Mouse (Mus musculus) telencephalon, adult 2 months (tissue): Measurements from ENCODE around the gene Muc4.

ENCODE experiments used
- DNase-seq: peaks from one replicate; pipeline ENCODE4 v3.0.0-alpha.2; 2011; ENCODE audit warnings: low read depth, low spot score

Gene Muc4

DNA sequence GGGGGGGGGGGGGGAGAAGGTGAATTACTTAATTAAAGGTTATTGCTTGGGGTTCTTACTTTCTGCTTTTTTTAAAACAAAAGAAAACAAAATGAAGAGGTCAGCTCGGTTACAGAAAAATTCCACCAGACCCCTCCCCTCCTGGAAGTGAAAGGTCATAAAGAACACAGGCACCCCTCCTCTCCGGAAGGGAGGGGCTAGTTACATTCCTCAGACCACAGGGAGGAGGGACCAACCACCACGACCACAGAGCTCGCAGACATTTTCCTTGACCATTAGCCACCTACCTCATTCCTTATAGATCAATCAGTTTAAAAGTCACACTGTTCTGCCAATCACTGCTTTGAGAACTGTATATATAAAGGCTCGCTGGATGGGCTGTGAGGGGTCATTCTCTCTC, 68.2 kb downstream of the Muc4 start:
- DNase-seq: no peak

- DNase-seq: no peak
Measured at GRCm38 (mm10) chr16:32805151-32805550, 69.5 kb downstream of the Muc4 start.

DNA sequence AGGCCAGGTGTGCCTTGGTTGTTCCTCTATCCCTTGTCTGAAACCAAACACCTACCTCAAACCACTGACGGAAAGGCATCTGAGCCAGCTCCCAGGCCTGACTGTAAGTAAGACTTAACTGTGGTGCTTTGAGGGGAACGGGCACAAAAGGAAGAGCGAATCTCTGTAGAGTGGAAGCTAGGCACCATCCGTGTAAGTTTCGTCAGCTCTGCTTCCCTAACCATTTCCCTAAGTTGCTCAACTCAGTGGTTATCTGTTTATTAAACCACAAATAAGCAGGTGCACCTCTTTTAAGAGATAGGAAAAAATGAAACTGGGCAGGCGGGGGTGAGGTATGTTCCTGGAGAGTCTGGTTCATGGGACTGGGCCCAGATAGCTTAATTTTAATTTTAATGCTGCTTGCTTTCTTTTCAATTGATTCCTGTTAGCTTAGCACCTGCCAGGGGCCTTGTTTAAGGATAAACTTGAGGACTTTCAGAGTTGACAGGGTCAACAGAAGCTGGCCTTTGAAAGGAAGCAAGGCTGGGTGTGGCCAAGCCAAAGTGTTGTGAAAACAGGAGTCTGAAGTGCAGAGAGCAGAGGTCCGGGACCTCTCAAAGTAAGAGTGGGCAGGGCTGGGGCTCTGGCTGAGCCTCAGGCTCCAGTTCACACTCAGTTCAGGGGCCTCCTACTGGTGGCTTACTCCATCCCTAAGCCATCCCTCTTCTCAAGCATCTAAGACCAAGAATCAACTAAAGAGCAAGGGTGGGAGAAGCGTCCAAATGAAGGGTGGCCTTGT, 71.9 kb downstream of the Muc4 start:
- DNase-seq: no peak

GRCm38 (mm10) chr16:32810321-32810720, 74.6 kb downstream of the Muc4 start, which contains the start of gene Smbd1:
TSS of gene Smbd1 (minus strand) at chr16:32810477.
- no peak for DNase-seq

DNA sequence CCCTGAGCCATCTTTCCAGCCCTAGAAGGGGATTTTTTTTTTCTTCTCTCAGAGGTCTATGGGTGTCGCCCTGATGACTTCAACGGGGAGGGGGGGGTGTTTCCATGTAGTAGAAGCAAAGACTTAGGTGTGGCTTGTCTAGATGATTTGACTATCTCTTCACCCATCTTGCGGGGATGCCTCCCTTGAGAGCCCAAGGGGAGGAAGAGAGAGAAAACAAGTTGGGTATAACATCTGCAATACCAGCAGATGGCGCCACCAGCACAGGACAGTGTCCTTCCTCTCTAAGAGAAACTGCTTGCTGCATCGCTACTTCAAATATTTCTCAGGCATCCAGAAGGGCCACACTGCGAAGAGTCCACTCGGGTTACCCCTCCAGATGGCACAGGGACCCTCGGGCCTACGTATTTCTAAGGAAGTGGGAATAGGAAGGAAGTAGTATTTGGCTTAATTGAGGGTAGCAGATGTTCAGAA, 77.2 kb downstream of the Muc4 start:
- DNase-seq: peak; percentile 80

DNA sequence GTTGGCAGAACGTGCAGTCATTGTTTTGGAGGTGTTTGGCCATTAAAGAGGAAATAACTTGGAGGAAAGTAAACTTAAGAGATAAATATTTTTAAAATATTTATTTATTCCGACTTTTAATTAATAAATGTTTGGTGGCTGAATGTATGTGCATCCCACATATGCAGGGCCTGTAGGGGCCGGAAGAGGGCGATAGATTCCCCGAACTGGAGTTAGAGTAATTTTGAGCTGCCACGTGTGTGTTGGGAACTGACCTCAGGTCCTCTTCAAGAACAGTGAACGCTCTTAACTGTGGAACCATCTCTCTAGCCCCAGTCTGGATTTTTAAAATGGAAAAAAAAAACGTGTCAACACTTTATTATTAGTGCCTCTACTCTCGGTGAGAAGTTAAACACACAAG, 77.7 kb downstream of the Muc4 start:
- no peak for DNase-seq

DNA sequence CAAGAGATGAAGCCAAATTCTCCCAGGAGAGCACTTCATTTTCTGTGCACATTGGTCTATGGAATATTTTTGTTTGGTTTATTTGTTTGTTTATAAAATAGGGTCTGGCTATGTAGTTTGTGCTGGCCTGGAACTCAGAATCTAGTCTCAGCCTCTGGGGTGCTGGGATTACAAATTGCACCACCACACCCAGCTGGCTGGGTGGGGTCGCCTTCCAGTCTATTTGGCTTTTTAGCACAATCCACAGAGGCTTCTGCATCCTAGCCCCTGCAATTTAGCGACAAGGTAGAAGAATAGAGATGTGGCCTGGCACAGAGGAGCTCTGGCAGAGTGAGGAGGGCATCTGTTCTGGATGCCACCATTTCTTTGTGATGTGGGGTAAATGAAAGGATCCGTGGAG, 78.1 kb downstream of the Muc4 start:
- no peak for DNase-seq

DNA sequence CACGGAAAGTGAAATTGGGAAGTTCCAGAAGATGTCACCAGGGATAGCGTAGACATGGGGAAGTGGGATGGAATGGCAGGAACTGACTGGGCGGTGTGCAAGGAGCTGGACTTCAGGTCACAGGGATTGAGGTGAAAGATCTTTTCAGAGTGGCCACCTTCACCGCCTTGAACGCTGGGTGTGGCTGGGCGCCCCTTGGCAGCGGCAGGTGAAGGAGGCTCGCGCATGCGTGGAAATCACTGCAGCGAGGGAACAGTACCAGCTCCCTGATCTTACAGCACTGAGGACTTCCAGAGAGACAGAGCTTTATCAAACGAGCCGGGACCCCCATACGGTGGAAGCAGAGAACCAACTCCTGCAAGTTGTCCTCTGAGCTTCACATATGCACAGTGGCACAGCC, 78.9 kb downstream of the Muc4 start:
- DNase-seq: peak; percentile 16

- DNase-seq: no peak
Measured at GRCm38 (mm10) chr16:32815160-32815605, 79.5 kb downstream of the Muc4 start.

GRCm38 (mm10) chr16:32818036-32818435, 82.3 kb downstream of the Muc4 start:
- DNase-seq: no peak

GRCm38 (mm10) chr16:32818441-32818840, 82.8 kb downstream of the Muc4 start:
- DNase-seq: no peak

DNA sequence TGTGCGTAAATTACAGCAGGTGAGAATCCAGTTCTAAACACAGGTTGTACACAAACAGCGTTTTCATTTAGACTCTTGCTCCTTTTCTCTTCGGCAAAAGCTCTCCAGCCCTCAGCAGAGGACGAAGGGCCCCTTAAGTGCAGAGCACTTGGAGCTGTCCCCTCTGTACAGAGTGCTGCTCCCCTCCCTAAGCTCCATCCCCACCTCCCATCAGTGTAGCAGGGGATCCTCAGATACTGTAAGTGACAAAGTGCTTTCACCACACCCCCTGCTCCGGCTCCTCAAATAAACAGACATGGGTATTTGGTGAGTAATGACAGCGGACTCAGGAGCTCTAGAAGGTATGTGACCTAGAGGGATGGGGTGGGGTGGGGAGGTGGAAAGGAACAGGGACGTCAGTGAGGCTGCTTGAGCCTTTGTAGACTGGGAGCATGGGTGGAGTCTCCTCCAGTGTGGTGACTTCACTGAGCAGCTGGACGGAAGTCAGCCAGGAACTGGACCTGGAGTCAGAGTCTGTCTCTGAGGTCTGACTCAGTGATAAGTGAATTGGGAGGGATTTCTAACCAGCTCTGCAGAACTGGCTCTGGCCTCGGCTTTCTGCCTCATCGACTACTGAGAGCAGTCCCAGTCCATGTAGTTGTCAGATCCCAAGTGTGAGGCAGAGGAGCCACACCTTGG, 86.2 kb downstream of the Muc4 start:
- DNase-seq: no peak

DNA sequence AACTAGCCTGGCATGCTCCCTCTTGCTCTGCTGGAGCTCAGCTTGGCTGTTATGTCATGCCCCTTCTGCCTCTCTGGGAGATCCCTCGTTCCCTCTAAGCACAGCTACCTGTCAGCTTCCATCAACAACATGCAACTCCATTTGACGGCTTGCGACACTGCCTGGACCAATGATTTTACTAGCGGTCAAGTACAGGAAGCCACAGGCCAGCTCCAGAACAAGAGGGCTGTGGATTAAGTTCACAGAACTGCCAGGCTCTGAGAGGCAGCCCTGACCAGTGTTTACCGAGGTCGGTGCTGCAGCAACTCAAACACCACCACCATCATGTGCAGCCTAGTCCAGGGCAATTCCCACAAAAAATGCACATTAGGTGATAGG, 86.8 kb downstream of the Muc4 start:
- DNase-seq: no peak

DNA sequence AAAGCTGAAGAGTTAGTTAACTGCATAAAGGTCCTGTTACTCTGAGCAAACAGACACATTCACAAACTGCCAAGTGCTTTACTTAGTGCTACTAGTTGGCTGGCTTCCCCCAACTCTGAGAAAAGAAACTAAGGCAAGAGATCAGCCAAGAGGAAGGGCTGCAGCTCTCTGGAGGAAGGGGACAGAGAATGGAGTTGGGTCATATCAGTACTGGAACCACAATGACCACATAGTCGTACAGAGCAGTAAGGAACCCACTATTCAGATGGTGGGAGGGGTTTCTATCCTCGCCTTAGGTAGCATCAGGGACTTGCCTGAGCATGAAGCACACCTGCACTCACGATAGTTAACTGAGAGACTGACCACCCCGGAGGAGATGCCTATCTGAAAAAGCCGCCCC, 87.2 kb downstream of the Muc4 start:
- DNase-seq: no peak

DNA sequence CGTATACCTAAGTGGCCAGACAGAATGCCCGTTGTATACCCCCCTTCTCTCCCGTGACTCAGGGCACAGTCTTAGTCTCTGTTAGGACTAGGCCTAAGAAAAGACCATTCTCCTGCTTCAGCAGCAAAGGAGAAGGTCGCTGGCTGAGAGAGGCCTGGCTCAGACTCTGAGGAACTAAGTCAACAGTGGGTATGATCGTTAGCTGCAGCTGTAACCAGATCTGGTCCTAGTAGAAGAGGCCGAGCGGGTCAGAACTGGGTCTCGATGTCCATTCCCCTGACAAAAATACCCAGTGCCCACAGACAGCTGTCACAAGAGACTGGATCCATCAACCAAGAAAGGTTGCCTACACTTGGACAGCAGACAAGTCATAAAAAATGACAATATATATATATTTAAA, 87.8 kb downstream of the Muc4 start:
- DNase-seq: no peak

DNA sequence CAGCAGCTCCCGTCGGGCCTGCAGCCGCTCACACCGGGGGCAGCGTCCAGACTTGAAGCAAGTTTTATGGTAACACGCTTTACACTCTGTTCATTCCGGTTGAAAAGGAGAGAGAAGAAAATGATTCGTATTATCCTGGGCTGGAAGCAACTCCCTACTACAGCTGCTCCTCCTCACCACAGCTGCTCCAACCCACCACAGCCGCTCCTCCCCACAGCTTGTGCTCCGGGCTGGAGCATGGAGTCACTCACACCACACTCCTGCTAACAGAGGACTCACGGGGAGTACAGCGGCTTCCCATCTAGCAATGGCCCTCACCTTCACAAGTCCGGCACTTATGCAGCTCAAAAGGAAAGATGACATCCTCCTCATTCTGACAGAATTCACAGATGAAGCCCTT, 88.4 kb downstream of the Muc4 start:
- no peak for DNase-seq

DNA sequence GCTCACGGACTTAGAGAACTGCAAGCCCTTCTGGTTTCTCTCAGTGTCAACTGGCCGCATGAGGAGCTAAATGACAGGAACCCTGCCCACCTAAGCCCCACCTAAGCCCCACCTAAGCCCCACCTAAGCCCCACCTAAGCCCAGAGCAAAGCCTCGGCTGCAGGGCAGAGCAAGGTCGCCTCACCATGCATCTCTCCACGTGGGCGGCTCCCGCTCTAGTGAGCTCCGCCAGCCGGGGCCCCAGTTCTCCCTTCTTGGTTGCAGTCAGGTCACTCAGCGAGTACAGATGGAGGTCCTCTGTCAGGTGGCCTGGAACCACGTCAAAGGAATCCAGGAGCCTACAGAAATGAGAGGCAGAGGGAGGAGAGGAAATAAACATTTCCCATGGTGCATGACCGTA, 89.7 kb downstream of the Muc4 start:
- no peak for DNase-seq

DNA sequence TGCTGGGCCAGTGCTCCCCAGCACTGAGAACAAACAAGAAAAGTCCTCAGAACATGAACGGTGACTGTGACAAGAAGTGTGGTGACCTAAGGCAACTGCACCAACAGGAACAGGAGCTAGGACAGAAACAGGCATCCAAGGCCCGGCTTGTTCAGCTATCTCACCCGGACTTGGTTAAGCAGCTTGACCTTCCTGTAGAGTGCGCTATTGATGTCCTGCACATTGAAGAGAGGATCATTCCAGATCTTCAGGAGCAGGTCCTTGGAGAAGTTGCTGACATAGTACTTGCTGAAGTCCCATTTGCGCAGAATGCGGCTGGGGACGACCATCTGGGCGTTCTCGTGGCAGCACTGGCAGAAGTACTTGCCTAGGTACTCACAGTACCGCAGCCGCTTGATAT, 90.8 kb downstream of the Muc4 start:
- no peak for DNase-seq

DNA sequence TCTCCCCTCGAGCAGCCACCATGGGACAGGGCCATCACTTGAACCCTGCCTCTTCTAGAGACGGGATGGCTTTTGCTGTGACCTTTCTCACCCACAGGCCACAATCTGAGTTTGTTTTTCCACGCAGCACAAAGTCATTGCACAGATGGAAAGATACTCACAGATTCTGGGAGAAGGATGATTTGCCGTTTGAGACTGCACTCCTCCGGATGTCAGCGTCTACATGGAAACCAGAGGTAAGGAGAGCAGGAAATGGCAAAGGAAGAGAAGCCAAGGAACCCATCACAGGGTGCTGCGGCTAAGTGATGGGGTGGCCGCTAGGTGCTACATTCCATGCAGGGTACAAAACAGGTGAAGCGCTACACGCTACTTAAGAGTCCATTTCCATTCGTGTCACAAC, 93.4 kb downstream of the Muc4 start:
- no peak for DNase-seq

- peak; percentile 19 for DNase-seq
Measured at GRCm38 (mm10) chr16:32831501-32831900, 95.8 kb downstream of the Muc4 start.
